In the genomic region with DNA sequence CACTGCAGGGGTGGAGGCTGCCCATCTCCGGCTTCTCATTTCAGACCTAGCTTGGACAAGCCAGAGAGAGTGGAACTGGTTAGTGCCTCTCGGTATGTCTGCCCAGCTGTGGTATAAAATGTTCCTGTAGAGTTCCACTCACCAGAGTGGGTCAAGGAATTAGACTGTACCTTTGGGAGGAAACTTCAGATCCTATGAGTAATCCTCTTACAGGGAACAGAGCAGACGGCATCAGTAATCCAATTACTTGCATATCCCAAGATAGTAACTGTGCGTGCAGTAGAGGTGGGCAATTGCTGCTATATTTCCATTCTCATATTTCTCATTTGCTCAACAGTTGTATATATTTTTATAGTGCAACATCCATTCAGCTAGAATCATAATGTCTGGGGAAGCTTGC, we compare ENCODE assay signal across 24 mouse cellular contexts. TPM values are rescaled to one million over a fixed set of nuclear protein-coding genes. Genes with fewer than 3 reads are reported as not detected.
"Had no signal": no experiment of that assay in that cellular context is flagged by ENCODE, and none has a peak within 500 bp of the region (broad histone marks: within the 10 kb centered on the region; RNA-seq: fewer than 3 reads in every experiment).

No protein-coding gene starts in this region.

- H3K27ac ChIP-seq: heart, embryonic 10.5 days; hindbrain, embryonic 10.5 days; hindbrain, embryonic 12.5 days; hindbrain, embryonic 14.5 days; intestine, embryonic 15.5 days; layer of hippocampus, adult 2 months; left cerebral cortex, adult 2 months; limb, embryonic 10.5 days; limb, embryonic 12.5 days had no signal

- DNase-seq: gastrocnemius, postnatal 14 days; heart, adult 18-20 months; heart, postnatal 10 days; heart, postnatal 4 days; kidney, adult 18-20 months; kidney, adult 8-10 months had no signal

- H3K4me3 ChIP-seq: heart, embryonic 10.5 days; heart, embryonic 12.5 days; hindbrain, embryonic 10.5 days; hindbrain, embryonic 12.5 days; intestine, embryonic 15.5 days; layer of hippocampus, adult 2 months; left cerebral cortex, adult 2 months; limb, embryonic 10.5 days; limb, embryonic 12.5 days had no signal

- H3K9me3 ChIP-seq: heart, embryonic 10.5 days; heart, embryonic 12.5 days; hindbrain, embryonic 10.5 days; hindbrain, embryonic 12.5 days; intestine, embryonic 15.5 days; limb, embryonic 10.5 days; limb, embryonic 12.5 days had no signal

- H3K9ac ChIP-seq: heart, embryonic 12.5 days; hindbrain, embryonic 12.5 days; hindbrain, embryonic 14.5 days; intestine, embryonic 15.5 days; limb, embryonic 12.5 days had no signal

- H3K36me3 ChIP-seq: heart, embryonic 10.5 days; heart, embryonic 12.5 days; hindbrain, embryonic 10.5 days; hindbrain, embryonic 12.5 days; intestine, embryonic 15.5 days; limb, embryonic 10.5 days; limb, embryonic 12.5 days had no signal

RNA-seq across cellular contexts. Expression of a gene that starts 11.6 kb away (rescaled TPM):
- total RNA-seq: gastrocnemius, adult 8-10 months; gastrocnemius, postnatal 14 days; granulocyte monocyte progenitor cell, adult 5-6 weeks; layer of hippocampus, adult 2 months; layer of hippocampus, postnatal 10 days; layer of hippocampus, postnatal 25 days; left cerebral cortex, adult 2 months; left cerebral cortex, postnatal 14 days; left cerebral cortex, postnatal 36 days had no signal
- polyA plus RNA-seq: hindbrain, embryonic 10.5 days; hindbrain, embryonic 12.5 days; hindbrain, embryonic 14.5 days; hindbrain, embryonic 16.5 days; inflammation-experienced regulatory T-cells, adult 6 months; intestine, embryonic 15.5 days; limb, embryonic 10.5 days had no signal

RNA-seq across cellular contexts. Expression of a gene that starts 23.1 kb away (rescaled TPM):
- total RNA-seq: granulocyte monocyte progenitor cell, adult 5-6 weeks had no signal
- polyA plus RNA-seq: inflammation-experienced regulatory T-cells, adult 6 months had no signal
